Mouse (Mus musculus) liver, postnatal 0 days (tissue): ENCODE results near the gene Nup214.

Source experiments
- CTCF ChIP-seq: sonication (generic); IDR thresholded peaks from 2 replicates; pipeline ENCODE4 v1.5.1; 2016; ENCODE audit warnings: antibody characterized with exemption, low read depth
- EP300 ChIP-seq: IDR thresholded peaks from 2 replicates; pipeline ENCODE4 v1.6.1; 2016; ENCODE audit warnings: antibody characterized with exemption, low read depth, mild to moderate bottlenecking

- TF ChIP-seq CTCF, result no peak
- no peak for TF ChIP-seq EP300
These were observed 108.0 kb downstream of the Nup214 start for GRCm38 (mm10) chr2:32082229-32082628.
